Mouse (Mus musculus) left cerebral cortex, postnatal 14 days (tissue): ENCODE results near the gene Whamm. TPM values are rescaled to one million over a fixed set of nuclear protein-coding genes. Genes with fewer than 3 reads are reported as not detected.

ENCODE experiments used
- DNase-seq, 2 experiments: peaks; one replicate each; pipeline ENCODE4 v3.0.0; 2021 to 2022; ENCODE audit warnings: low spot score in 2 of 2, mixed read lengths in 1 of 2
- intact Hi-C: fragments of 180-260 bp; cut with DNase I; formaldehyde crosslinking; loops from one replicate; pipeline ENCODE4 v1.15.1; 2025
- total RNA-seq, 2 experiments: library from RNA; stranded (reverse); gene quantifications; 2 replicates each; pipeline ENCODE4 v1.2.3; 2021

The Whamm gene
- total RNA-seq, 2 experiments from 2014 or later = 15.4 to 15.5 TPM

GRCm38 (mm10) chr7:81641101-81641500, 70.0 kb downstream of the Whamm start:
- no peak for DNase-seq
- intact Hi-C loops = no loop called here

GRCm38 (mm10) chr7:81644551-81645235, 73.6 kb downstream of the Whamm start:
- DNase-seq = no peak
- intact Hi-C loops = no loop called here

Other genes with a start within 250 kb of the Whamm start
- gene Rps17, start 226.0 kb upstream of the Whamm start, total RNA-seq = 100 to 1,000 TPM; 484 TPM
- 10 to 100 TPM; 36.1 to 37.0 TPM for gene Cpeb1, start 115.8 kb upstream of the Whamm start, total RNA-seq
- 100 to 1,000 TPM; 144 to 149 TPM for gene Ap3b2, start 77.3 kb upstream of the Whamm start, total RNA-seq
- not detected for gene BC048679, start 73.0 kb upstream of the Whamm start, total RNA-seq
- gene Fsd2, start 4.3 kb upstream of the Whamm start, total RNA-seq = under 1 TPM in 1 of 2 experiments, not detected in 1; 0.24 TPM
- 10 to 100 TPM; 74.9 to 79.6 TPM for gene Homer2, start 136.3 kb downstream of the Whamm start, total RNA-seq
- gene Ramac, start 191.7 kb downstream of the Whamm start, total RNA-seq = 10 to 100 TPM; 70.9 to 73.7 TPM
- 10 to 100 TPM; 28.8 to 29.1 TPM for gene 3110040N11Rik, start 218.2 kb downstream of the Whamm start, total RNA-seq